Mouse (Mus musculus) heart, postnatal 0 days (tissue): Measurements from ENCODE around the gene Ntn5.

Source experiments
- CTCF ChIP-seq: IDR thresholded peaks from 2 replicates; pipeline ENCODE4 v1.5.1; 2016; ENCODE audit warnings: antibody characterized with exemption, control low read depth, low read depth
- EP300 ChIP-seq: IDR thresholded peaks from 2 replicates; pipeline ENCODE4 v1.6.1; 2016; ENCODE audit warnings: antibody characterized with exemption, low read depth

DNA sequence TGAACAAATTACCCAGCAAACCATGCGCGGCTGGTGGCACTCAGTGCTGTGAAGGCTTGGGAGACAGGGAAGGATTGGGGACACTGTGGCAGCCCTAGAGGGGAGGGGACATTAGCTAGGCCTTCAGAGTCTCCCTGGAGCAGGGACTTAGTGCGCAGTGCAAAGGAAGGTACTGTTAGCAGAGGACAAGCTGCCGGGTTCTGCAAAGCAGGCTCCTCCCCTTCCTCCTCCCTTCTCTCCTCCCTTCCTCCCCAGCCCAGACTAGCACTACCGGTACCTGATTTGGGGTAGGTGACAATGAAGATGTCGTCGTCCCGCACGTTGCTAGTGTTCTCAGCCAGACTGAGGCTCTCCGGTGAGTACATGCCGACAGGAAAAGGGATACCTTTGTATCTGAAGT lies 58.0 kb downstream of the Ntn5 start:
- TF ChIP-seq CTCF (no peak), EP300 (no peak)
